Mouse (Mus musculus) left cerebral cortex, postnatal 14 days (tissue): ENCODE measurements around the gene Schip1. TPM values are rescaled to one million over a fixed set of nuclear protein-coding genes. Genes with fewer than 3 reads are reported as not detected.

Experiments
- DNase-seq, 2 experiments: peaks; one replicate each; pipeline ENCODE4 v3.0.0; 2021 to 2022; ENCODE audit warnings: low spot score in 2 of 2, mixed read lengths in 1 of 2
- intact Hi-C: fragments of 180-260 bp; cut with DNase I; formaldehyde crosslinking; loops from one replicate; pipeline ENCODE4 v1.15.1; 2025
- total RNA-seq, 2 experiments: library from RNA; stranded (reverse); gene quantifications; 2 replicates each; pipeline ENCODE4 v1.2.3; 2021

Gene Schip1
- total RNA-seq, 2 experiments from 2014 or later, result 254 to 269 TPM

DNA sequence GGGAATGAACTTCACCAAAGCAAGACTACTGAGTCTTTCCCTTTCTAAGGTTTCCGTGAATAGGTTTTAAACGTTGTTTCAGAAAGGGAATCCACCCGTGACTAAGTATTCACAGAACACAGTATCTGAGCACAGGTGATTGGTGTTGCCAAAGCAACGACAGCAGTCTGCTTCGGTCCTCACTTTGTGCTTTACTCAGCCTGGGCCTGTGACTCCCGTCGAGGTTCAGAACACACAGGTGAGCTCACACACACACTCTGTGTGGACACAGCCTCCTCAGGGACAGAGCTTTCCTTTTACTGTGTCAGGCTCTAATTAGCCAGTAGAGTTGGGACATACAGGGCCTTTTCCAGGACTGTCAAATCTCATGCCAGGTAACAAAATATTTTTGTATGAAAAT is 369.8 kb downstream of the Schip1 start:
- intact Hi-C loops, result no loop called here
- no peak for DNase-seq

DNA sequence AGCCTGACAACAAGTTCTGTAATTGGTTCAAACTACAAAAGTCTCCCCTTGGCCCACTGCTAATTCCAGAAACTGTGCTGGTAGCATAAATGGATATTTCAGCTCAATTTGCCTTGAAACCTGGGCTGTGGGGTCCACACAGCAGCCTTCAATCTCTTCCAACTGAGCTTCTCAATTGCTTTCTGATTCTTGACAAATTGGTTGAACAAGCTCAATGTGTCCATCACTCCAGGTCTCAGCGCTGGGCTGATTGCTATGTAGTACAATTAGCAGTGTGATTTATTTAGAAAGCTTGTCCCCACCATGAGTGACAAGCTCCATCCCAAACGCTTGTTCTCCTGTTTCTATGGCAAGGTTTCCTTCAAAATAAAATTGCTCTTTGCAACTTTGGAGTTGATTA is 370.3 kb downstream of the Schip1 start:
- DNase-seq, result no peak
- intact Hi-C loops, result no loop called here

DNA sequence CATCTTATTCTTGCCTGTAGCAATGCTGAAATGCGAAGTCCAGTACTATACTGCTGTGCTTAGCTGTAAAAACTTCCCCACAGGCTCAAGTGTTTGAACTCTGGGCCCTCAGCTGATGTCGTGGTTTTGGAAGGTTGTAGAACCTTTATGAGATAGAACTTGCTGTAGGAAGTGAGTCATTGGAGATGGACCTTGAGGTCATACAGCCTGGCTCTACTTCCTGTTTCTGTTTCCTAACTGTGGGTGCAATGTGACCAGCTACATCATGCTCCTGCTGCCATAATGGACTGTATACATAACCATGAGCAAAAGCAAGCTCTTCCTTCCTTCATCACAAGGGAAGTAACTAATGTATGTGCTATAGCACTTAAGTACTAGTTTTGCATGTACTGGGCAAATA is 383.9 kb downstream of the Schip1 start:
- no peak for DNase-seq
- intact Hi-C loops, result no loop called here

DNA sequence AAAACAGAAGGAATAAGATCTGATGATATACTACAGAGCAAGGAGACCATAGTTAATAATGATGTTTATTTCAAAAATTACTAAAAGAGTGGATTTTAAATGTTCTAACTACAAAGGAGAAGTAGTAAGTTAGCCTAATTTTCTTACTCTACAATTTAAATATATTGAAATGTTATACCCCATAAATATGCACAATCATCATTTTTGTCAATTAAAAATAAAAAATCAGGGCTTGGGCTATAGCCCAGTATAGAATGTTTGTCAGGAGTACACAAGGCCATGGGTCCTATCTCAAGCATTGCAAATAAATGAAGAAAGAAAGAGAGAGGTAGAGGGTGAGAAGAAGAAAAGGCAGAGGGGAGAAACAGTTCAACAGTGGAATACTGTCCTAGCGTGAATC is 387.0 kb downstream of the Schip1 start:
- no peak for DNase-seq
- intact Hi-C loops, result no loop called here

DNA sequence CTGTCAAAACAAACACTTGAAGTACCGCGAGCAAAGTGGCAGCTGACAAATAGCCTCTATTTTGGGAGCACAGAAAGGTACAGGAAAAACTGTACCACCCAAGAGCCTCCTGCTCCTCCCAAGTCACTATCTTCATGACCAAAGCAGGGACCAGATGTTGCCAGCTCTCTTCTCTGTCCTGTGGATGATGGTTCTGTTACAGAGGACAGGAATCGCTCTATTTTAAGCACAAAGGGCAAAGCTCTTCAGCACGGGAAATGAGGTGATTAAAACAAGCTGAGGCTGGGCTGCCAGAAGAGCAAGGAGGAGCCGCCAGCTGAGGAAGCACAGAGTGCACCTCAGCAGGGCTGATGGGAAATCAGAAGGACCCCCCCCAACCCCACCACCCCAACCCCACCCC is 388.7 kb downstream of the Schip1 start:
- intact Hi-C loops, result no loop called here
- no peak for DNase-seq

DNA sequence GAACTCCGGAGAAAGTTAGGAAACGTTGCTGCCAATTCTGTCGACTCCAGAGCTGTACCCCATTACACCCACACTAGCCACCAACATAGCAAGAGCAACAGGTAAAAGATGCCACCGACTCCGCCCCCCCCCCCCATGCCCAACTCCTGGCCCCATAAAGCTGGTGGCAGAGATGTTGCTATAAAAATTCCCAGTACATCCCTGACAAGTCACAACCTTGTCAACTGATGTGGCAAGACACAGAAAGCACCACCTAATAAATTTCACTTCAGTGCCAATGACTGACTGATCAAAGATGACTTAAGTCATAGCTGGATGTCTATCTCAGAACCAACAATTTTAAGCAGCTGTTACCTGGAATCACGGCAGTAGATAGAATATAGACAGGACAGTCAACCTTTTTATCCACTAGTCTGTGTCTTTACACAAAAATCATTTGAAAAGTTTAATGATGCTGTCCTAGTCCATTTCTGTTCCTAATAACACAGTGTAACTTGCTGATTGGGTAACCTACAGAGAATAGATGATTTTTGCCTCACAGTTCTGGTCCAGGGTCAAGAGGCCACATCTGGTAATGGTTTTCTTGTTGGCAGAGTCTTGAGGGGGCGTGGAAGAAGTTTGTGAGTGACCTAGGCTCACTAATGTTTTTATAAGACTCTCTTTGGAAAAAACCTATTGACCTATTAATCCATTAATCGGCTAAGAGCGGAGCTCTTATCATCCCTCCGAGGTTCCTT is 389.3 kb downstream of the Schip1 start:
- DNase-seq, result no peak
- intact Hi-C loops, result no loop called here

DNA sequence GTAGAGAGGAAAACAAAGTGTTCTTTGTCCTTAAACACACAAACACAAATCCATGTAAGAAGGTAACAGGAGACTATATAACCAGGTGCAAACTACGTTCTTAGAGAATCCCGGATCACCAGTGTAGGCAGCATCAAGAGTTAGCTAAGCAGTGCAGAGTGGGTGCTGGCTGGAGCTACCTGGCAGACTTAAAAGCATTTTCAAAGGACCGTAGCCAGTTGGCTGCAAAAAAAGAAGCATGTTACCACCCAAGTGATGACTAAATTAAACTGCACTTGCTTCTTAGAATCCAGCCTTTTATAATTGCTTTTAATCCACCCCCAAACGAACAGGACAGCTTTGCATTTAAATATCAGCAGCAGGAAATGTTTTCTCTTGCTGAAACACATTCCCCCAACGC is 402.0 kb downstream of the Schip1 start:
- intact Hi-C loops, result no loop called here
- DNase-seq, result peak; percentile 49 to 78

DNA sequence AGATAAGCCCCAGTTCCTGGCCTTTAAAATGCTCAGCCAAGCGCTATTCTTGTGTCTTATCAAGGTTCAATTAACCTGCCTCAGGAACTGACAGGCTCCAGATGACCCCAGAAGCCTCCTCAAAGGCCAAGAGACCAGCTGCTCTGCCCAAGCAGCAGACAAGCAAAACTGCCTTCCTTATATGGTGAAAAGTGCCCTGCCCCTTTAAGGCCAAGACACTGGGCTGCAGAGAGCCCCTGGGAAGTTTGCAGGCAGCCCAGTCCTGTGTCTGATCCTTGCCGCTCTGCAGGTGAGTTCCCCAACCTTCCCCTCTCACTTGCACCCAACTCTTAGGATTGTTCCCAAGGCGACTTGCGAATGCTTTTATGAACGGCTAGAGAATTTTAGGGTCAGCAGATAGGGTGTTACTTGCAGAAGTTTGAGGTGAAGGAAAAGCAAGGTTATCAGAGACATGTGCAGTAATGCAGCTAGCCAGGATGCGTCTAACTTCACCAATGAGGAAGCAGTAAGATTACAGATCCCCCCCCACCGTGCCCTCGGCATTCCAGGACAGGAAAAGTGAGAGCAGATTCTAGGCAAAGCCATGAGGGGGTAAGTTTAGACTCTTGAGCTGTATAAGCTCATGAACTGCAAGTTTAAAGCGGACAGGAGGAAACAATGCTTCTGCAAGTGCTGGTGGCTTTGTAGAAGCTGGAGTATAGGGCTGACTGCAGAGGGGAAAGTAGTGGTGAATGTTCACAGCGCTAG is 403.5 kb downstream of the Schip1 start:
- no peak for DNase-seq
- intact Hi-C loops, result no loop called here

DNA sequence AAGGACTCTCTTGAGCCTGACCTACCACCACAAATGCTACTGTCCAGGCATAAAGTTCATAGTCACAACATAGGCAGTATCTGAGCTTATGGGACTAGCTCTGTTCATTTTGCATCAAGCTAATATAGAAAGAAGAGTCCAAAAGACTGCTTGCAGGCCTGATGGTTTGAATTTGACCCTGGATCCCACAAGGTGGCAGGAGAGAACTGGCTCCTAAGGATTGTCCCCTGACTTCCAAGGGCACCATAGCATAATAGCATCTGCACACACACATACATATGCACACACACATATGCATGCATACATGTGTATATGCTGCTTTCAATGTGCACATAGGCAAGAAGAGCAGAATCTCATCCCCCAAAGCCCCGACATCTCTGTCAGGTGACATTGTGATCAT is 405.0 kb downstream of the Schip1 start:
- intact Hi-C loops, result no loop called here
- DNase-seq, result no peak

DNA sequence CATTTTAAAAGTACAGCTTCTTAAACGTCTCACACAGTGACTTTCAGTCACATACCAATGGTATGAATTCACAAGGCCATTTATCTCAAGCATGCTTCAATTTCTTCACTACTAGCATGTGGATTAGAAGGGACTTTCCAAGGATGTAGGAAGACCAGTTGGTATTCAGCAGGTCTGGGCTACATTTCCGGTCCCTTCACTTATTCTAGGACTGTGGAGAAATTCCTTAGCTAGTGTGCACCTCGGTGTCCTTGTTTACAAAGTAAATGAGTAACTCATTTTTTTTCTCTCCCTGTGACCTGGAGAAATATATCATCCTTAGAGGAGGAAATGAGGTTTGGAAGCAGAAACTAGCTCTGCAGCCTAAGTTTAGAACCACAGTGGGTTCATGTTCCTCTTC is 405.5 kb downstream of the Schip1 start:
- intact Hi-C loops, result no loop called here

DNA sequence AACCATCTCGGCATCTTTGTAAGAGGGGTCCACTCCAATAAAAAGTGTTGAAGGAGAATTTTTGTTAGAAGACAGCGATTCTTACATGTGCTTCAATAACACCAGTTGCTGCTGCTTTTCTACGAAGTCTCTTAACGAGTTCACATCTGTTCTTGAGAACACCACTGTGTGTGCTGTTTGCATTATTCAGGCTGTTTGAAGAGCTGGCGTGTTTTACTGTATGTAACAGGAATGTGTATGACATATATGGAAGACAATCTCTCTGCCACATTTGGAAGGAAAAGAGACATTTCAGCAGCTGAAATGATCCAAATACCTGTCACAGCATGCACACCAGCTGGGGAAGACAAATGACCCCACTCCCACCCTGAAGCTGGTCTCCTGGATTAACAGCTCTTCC is 406.0 kb downstream of the Schip1 start:
- intact Hi-C loops, result no loop called here
- DNase-seq, result no peak

More for the DNA sequence above, 405.5 kb downstream of the Schip1 start:
- DNase-seq, result no peak

DNA sequence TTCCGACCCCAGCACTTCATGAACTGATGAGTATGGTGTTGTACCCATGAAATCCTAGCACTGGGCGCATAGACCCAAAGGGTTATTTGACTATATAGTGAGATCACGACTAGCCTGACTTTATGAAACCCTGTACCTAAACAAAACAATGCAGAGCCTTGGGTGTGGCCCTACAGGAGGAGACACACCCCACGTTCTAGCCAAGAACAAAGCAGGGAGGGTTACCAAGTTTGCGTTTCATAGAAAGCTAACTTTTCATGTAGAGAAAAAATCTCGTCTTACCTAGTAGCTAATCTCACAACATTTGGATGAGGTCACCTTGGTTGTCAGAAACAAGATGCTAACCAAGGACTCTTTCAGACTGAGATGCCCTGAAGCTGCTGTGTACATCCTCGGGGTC is 411.7 kb downstream of the Schip1 start:
- no peak for DNase-seq
- intact Hi-C loops, result no loop called here

DNA sequence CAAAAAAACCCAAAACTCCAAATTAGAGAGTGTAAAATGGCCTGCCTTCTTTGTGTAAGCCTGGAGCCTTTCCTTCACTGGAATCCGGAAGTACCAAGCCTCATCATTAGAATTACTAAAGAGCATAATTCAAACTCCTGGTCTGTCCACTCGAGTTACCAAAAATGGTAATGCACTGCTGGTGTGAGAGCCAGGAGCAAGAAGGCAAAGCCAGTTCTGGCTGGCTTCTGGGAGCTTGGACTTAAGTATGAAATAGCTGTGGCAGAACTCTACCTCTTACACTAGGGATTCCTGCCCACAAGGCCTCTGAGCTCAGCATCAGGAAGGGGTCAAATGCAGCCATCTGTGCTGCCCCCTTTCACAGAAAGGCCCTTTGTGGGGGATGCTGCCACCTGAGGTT is 412.9 kb downstream of the Schip1 start:
- intact Hi-C loops, result no loop called here
- no peak for DNase-seq

DNA sequence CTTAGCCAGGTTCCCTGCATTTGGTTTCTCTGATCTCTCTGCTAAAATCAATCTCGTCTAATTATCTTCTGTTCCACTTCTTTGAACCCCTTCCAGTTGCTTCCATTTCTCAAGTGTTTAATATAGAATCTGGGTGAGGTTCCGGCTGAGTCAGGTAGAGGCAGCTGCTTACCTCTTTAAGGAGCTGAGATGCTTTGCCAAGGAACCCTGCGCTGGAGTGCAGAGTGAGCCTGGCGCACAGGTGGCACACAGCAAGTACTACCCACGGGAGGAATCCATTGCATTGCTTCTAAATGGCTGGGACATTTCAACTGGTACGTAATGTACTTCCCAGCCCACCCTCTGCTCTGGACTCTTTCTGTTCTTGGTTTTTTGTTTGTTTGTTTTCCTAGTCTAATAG is 414.7 kb downstream of the Schip1 start:
- peak in 1 of 2 experiments; percentile 23 for DNase-seq
- intact Hi-C loops, result no loop called here

DNA sequence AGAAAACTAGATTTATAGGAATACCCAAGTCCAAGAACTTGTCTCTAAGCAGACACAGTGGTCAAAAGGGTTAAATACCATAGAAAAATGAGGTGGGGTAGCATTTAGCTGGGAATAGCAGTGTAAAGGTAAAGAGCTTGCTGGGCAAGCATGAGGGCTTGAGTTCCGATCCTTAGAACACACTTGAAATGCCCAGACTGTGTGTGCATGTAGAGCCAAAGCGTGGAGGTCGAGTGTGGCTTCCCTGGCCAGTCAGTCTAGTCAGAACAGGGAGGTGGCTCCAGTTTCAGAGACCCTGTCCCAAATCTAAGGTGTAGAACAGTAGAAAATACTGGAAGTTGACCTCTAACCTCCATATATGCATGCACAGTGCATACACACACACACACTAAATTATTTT is 418.9 kb downstream of the Schip1 start:
- no peak for DNase-seq
- intact Hi-C loops, result no loop called here

DNA sequence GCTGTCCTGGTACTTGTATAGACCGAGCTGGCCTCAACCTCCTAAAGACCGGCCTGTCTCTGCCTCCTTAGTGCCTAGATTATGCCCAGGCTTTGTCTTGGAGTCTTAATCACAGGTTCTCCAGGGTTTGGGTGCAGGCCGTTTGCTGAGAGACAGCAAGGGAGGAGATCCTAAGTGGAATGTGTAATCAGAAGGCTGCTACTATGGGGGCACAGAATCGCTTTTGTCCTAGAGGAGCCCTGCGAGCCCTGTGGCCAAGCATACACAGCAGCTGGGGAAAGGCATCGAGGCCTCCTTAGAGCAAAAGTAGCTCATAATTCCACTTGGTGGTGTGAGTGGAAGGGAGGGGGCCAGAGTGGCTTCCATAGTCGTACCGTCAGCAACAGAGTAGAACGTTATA is 419.4 kb downstream of the Schip1 start:
- DNase-seq, result no peak
- intact Hi-C loops, result no loop called here

DNA sequence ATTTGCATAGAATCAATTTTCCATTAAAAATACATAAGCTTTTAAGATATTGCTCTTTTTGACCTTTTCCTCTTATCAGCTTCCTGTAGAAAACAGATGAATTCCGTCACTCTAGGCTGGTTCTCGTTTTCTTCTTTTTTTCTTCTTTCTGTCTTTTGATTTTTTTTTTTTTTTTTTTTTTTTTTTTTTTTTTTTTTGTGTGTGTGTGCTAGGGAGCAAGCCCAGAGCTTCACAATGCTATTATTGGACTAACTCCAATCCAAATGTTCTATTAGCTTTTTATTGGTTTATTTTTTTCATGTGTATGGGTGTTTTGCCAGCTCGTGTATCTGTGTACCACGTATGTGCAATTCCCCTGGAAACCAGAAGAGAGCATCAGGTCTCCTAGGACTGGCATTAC is 420.0 kb downstream of the Schip1 start:
- DNase-seq, result no peak
- intact Hi-C loops, result no loop called here

DNA sequence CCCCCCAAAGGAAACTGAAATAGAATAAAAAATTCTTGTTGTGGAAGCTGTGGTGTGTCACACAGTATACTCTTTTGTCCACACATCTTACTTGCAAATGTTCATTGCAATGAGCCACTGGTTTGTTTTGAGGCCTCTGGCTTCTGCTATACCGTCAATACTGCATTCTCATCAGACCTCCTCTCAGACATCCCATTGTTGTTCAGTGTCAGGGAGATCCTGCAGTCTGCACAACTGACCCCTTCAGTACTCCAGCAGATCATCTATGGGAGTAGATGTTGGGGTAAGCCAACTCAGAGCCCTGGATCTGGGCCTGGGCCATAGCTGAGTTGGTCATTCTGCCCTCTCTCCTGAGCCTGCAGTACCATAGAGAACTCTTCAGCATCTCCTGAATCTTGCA is 423.0 kb downstream of the Schip1 start:
- intact Hi-C loops, result no loop called here
- DNase-seq, result no peak

DNA sequence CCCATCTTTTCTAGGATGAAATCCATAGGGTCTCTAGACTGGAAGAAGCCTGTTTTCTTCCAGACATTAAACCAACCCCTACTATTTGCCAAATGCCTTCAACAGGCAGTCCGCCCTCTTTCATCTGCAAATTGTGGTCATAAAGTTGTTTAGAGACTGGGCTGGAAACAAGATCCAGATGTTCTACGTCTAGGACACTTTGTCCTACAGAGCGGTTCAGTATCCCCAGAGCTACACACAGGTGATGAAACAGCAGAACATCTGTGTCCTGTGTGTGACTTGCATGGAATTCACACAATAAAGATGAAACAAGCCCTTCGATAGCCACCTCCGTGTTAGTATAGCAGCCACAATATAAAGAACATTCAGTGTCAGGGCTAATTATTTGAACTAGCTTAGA is 423.7 kb downstream of the Schip1 start:
- DNase-seq, result no peak
- intact Hi-C loops, result no loop called here

DNA sequence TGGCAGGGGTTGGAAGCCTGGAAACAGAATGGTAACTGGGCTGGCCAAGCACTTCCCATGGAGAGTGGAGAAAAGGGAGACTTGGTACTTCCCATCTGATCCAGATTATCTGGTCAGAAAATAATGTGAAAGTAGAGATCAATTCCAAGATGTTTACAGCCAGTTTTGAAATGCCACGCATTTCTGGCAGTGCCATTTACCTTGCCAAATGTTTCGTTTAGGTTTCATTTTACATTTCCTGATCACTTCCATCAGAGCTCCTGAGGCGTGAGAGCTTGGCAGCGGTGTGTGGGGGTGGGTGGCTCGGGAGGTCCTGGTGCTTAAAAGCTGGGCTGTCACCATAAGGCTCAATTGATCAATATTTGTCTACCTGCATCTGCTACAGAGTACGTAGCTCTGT is 426.9 kb downstream of the Schip1 start:
- intact Hi-C loops, result loop anchor here (5.0 kb wide), 1 partner anchor 434 kb away; no protein-coding TSS in a partner anchor
- DNase-seq, result no peak

DNA sequence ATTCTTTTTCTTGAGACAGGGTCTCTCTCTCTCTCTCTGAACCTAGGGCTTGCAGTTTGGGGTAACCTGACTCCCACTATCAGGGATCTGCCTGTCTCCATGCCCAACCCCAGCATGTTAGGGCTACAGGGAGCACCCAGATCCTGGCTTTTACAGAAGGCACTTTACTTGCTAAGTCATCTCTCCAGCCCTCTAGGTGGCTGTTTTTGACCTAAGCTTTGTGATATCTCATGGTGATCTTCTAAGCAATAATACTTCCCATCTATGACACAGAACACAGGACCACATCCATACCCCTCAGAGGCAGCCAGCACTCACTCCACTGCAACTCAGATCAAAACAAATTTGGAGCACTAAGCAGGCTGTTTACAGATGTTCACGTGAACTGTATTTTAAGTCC is 427.5 kb downstream of the Schip1 start:
- intact Hi-C loops, result loop anchor here (5.0 kb wide), 1 partner anchor 435 kb away; no protein-coding TSS in a partner anchor
- DNase-seq, result no peak
